Mouse (Mus musculus): ENCODE measurements around the gene Usp34.
"Not testable (repeated sequence)": the region's sequence is repeated elsewhere in the genome, so short reads cannot be mapped to it uniquely, and the experiment has no call there.

The Usp34 gene

DNA sequence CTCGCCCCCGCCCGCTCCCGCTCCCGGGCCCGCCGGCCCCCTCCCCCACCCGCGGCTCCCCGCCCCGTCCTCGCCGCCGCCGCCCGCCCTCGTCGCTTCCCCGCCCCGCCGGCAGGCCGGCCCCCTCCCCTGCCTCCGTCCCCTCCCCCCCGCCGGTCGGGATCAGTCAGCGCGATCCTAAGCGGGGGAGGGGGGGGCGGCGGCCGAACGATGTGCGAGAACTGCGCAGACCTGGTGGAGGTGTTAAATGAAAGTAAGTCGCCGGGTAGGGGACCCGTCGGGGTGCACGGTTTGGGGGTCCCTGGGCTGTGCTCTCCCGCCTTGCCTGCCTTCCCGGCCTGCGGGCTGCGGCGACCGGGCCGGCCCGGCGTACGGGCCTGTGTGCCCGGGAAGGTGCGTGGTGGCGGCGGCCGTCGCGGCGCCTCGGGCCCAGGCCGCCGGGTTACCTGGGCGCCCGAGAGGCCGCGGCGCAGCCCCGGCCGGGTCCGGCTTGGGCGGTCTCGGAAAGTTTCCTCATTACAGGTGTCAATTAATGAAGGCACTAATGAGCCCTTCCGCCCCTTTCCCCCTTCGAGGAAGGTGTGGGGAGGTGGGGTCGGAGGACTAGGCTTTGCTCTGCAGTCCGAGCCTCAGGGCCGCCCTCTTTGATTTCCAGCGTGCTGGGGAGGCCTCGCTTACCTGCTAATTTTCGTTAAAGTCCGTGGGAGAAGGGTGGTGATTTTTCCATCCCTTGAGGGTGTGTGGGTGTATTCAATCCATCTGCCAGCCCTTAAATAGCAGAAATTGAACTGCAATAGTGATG lies at the start of gene Usp34:
Gene Usp34 (plus strand): TSS at position 132 of the 802 bp plus-strand sequence.
- peak; percentile 69 for DNase-seq

DNA sequence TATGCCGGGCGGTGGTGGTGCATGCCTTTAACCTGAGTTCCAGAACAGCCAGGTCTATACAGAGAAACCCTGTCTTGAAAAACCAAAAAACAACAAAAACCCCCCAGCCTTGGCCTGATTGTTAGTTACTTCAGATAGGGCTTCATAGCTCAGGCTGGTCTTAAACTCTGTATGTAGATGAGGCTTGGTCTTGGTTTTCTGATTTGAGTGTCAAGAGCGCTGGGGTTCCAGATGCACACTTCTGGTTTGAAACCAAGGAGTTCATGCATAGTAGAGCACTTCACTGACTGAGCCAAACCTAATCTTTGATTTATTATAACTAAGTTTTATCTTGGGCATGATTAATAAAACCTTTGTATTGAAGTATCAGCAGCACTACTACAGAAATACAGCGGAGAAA lies 47.6 kb upstream of the Usp34 start:
- no peak for DNase-seq

GRCm38 (mm10) chr11:23259481-23259880 lies 47.2 kb upstream of the Usp34 start:
- DNase-seq, result no peak

DNA sequence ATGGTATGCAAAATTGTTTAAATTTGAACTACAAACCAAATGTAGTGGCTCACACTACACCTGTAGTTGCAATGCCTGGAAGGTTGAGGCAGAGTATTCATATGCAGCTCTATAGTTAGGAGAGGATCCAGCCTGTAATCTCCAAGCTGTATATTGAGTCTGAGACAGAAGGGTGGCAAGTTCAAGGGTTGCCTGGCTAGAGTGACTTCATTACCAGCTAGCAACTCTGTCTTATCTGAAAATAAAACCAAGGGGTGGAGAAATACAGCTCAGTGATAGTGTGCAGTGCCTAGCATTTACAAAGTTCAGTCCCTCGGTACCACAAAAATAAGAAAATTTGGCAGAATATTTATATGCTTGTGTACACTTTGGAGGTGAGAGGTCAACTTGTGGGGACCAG lies 46.5 kb upstream of the Usp34 start:
- DNase-seq, result no peak

GRCm38 (mm10) chr11:23261490-23261889 lies 45.2 kb upstream of the Usp34 start:
- DNase-seq, result no peak

- DNase-seq, result no peak
These were observed 41.7 kb upstream of the Usp34 start for GRCm38 (mm10) chr11:23264949-23265348.

GRCm38 (mm10) chr11:23271770-23272724 lies 34.6 kb upstream of the Usp34 start:
- DNase-seq, result no peak

GRCm38 (mm10) chr11:23275780-23276179 lies 30.9 kb upstream of the Usp34 start:
- DNase-seq, result no peak

DNA sequence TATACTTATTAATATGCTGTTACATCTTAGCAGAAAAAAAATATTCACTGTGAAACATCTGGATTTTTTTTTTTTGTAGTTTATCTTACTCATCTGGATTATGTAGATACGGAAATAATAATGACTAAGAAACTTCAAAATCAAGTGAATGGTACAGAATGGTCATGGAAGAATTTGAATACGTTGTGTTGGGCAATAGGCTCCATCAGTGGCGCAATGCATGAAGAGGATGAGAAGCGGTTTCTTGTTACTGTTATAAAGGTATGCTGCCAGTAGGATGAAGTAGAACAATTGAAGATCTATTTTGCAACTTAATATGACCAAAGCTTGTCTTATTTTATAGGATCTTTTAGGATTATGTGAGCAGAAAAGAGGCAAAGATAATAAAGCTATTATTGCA lies 22.2 kb upstream of the Usp34 start:
- no peak for DNase-seq

GRCm38 (mm10) chr11:23288866-23289265 lies 17.8 kb upstream of the Usp34 start:
- not testable (repeated sequence) for DNase-seq

DNA sequence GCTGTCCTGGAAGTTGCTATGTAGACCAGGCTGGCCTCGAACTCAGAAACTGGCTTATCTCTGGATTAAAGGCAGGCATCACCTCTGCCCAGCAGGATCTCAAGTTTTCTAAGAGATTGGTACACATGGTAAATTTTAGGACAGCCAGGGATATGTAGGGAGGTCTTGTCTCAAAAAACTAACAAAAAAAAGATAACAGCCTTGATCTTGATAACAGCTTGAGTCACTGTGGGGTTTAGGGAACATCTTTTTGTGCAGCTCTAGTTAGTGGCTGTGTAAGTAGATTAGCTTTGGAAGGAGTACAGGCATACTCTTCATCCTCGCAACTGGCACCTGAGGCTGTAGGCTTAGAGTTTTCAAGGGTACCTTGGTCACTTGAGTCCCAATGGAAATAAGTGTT lies 9.3 kb upstream of the Usp34 start:
- no peak for DNase-seq

DNA sequence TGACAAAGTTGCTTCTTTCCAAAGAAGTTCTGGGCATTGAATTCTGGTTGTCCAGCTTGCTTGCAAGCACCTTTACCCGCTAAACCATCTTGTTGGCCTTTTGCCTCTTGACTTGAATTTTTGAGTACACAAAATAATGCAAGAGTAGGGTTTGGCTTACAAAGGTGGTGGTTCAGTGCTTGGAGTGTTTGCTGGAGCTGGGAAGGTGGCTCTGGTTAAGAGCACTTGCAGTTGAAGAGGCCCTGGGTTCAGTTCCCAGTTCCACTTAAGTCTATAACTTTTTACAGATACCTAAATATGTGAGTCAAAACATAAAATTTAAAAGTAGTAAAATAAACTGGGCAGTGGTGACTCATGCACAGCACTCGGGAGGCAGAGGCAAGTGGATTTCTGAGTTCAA lies 8.4 kb upstream of the Usp34 start:
- no peak for DNase-seq

DNA sequence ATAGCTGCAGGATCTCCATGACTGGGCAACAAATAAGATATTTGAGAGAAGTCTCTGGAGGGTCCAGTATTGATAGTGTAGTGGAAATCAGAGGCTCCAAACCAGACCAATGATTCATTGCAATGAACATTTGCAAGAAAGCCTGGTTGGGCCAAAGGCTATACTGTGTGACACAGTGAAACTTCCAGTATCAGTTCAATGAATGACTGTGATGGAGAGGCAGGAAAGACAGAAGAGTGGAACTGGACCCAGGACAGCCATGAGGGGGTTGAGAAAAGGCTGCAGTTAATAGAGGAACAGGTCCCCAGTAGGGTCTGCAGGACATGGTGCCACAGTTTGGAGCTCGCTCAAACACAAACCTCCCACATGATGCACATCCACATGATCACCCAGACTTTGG lies 6.8 kb upstream of the Usp34 start:
- no peak for DNase-seq

DNA sequence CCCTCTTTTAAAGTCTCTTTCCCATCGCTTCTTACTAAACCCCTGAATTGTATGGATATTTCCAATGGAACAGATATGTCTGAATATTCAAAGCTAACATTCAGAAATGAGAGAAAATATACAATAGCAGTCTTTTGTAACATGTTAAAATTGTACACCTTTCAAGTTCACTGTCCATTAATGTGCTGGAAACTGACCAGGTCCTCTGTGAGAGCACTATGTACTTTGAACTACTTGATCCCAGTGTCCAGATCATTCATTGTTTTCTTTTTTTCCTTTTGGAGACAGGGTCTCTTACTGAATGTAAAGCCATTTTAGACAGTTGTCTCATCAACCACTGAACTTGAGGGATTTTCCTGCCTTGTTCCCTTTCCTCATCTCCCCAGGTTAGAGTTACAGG lies 3.6 kb upstream of the Usp34 start:
- no peak for DNase-seq

GRCm38 (mm10) chr11:23305101-23305672 lies 1.5 kb upstream of the Usp34 start:
- peak; percentile 26 for DNase-seq

DNA sequence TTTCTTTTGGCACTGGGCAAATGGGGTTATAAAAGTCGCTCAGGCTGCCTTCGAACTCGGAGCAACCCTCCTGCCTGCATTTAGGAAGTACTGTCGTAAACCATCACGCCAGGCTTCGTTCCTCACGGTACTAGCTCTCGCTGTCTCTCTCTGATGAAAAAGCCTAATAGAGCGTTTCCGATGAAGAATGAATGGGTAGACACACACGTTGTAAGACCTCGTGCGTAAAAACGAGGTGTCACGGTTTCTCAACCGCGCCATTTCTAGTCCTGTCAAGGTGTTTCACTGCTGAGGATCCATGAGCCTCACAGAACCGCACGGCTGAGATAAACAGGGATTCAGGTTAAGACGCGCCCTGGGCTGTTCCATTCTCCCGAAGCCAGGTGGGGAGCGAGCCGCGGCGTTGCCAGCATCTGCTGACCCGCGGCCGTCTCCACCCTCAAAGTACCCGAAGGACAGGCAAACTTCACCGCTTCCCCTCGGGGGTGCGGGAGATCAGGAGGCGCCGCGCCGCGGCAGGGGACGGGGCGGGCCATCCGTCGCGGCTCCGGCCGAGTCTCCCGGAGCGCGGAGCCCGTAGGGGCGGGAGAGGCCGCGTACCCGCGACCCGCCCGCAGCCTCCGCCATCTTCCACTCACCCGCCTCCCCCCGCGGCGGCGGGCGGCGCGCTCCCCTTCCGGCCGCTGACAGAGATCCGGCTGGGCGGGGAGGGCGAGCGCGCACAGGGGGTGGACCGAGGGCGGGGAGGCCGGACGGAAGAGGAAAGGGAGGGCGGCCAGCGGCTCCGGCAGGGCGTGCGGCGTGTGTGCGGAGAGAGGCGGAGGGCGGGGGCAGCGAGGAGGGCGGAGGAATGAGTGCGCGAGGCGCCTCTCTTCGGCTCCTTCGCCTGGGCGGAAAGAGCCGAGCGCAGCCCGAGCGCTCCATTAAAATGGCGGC lies 754 bp upstream of the Usp34 start:
- peak; percentile 97 for DNase-seq

GRCm38 (mm10) chr11:23307566-23307920 lies 848 bp downstream of the Usp34 start:
- no peak for DNase-seq

DNA sequence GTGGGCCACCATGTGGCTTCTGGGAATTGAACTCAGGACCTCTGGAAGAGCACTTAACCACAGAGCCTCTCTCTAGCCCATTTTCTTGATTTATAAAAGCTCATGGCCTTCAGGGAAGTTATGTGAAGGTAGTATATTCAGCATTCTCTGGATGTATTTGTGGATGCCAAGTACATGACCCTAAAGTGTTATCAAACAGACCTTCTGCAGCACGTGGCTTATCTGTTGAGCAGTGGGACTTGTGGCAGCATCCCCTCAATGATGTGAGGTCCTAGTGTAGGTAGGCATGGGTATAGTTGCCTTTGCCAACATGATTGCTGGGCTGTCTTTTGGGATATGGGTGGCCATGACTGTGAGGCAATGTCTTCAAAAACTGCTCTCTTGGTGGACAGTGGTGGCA lies 6.8 kb downstream of the Usp34 start:
- no peak for DNase-seq

DNA sequence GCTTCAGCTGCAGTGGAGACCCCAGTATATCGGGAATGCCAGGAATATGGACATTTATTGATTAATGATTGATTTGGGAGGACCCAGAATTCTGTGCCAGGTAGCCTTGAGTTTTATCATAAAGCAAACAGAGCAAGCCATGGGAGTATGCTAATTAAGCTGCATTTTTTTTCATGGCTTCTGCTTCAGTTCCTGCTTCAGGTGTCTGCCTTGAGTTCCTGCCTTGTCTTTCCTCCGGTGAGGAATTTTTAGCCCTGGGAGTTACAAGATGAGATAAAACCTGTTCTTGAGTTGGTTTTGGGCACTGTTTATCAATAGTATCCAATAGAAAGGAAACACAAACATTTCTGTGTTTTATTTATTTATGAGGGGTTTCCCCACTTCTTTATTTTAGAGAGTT lies 22.7 kb downstream of the Usp34 start:
- DNase-seq, result no peak

- DNase-seq, result no peak
These were observed 25.4 kb downstream of the Usp34 start for GRCm38 (mm10) chr11:23332136-23332535.

GRCm38 (mm10) chr11:23335160-23335559 lies 28.5 kb downstream of the Usp34 start:
- no peak for DNase-seq

GRCm38 (mm10) chr11:23357226-23357625 lies 50.5 kb downstream of the Usp34 start:
- DNase-seq, result not testable (repeated sequence)

All from cerebellum, adult 11 months (tissue).